Mouse (Mus musculus): ENCODE results near the gene Fam183b.
"Not testable (repeated sequence)": the region's sequence is repeated elsewhere in the genome, so short reads cannot be mapped to it uniquely, and the experiment has no call there.

The Fam183b gene

DNA sequence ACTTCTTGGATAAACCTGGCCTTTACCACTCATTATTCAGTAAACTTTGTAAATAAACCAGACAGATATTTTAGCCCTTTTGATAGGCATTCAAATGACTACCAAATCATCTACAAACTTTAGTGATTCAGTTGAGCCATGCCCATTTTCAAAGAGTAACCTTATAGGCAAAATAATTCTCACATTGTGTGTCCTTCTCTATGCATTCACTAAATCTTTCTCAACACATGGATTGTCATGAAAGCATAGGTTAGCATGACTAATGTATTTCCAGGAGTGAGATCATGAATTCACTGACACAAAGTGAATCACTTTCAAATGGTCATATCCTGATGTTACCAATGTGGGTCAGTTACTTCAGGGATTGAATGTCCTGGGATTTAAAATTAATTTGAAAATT, 28.9 kb downstream of the Fam183b start, which contains the start of gene Olfr315:
Olfr315 (plus strand) TSS at position 301 of the 400 bp plus-strand sequence.
- CTCF ChIA-PET: no interaction called here

DNA sequence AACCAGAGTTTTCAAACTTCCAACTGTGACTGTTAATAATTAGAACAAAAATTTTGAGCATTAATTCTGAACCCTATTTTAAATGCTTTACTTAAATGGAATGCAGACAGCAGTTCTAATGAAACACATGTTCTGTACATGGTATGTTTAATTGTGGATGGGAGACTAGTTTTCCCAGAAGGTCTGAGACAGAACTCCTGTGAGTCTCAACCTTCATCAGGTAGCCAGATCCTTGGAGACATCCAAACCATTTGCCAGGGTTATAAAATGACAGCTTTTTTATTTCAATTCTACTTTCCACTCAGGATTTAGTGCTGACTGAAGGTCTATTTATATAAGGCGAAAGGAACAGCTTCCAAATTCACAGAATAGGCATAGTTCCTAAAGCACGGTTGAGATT, 49.3 kb downstream of the Fam183b start, which contains the start of gene Olfr316:
Olfr316 (plus strand) TSS at position 301 of the 400 bp plus-strand sequence.
- CTCF ChIA-PET: no interaction called here

DNA sequence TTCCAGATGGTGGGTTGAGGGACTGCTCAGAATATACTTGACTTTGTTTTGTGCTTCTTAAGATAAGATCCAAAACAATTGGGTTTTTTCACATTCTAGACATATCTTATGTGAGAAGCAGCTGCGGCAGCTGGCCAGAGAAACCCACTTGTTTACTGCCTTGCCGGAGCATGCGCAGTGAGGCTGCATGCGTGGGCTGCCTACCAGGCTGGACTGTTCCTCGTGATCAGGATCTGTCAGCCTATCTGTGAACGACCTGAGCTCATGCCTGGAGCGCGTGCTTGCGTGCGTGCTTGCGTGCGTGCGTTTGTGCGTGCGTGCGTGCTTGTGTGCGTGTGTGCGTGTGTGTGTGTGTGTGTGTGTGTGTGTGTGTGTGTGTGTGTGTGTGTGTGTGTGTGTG, 50.7 kb downstream of the Fam183b start:
- CTCF ChIA-PET: not testable (repeated sequence)

All from spleen, embryonic (tissue).